Mouse (Mus musculus): ENCODE results near the gene Rab11fip3. TPM values are rescaled to one million over a fixed set of nuclear protein-coding genes. Genes with fewer than 3 reads are reported as not detected.

Gene Rab11fip3
- polyA plus RNA-seq, 2 experiments = 1.4 to 2.1 TPM

GRCm38 (mm10) chr17:25957586-25958051 lies 111.7 kb downstream of the Rab11fip3 start:
- H3K4me3 ChIP-seq (ENCODE audit: insufficient read depth in 1 of 2, low read depth in 2 of 2, low read length in 2 of 2) = no peak overlapping the region
- 83% methylated on average over 14 of the region's 14 CpGs for WGBS (ENCODE audit: insufficient replicate concordance)
- peaks cover 16% of the 10 kb centered on the region for H3K27me3 ChIP-seq (ENCODE audit: control insufficient read depth, insufficient read depth, low read length)
- H3K4me2 ChIP-seq (ENCODE audit: low read depth) = no peak overlapping the region
- no peak overlapping the region for H3K9ac ChIP-seq (replicated peaks)
- peaks cover 22% of the 10 kb centered on the region in 2 experiments for H3K4me1 ChIP-seq (replicated peaks; ENCODE audit: control insufficient read depth in 2 of 2, insufficient read depth in 2 of 2, low read length in 1 of 2)
- H3K9me3 ChIP-seq (ENCODE audit: control insufficient read depth, low read length) = no peaks in the 10 kb centered on the region
- TF ChIP-seq CTCF (IDR thresholded peaks at IDR 0.05; ENCODE audit: low read depth) (no peak), EP300 (IDR thresholded peaks at IDR 0.05; ENCODE audit: low read depth) (no peak)
- no peak overlapping the region for H3K27ac ChIP-seq
- no peaks in the 10 kb centered on the region; the same call in 1 of the 2 replicates for H3K36me3 ChIP-seq (replicated peaks; ENCODE audit: control insufficient read depth, insufficient read depth, low read depth)
- no peak for DNase-seq (ENCODE audit: low read depth in 3 of 3, low spot score in 3 of 3)
- no peak for ATAC-seq (ENCODE audit: insufficient read depth)

GRCm38 (mm10) chr17:25956631-25957030 lies 112.7 kb downstream of the Rab11fip3 start:
- Histone ChIP-seq H3K4me2 (ENCODE audit: low read depth) (no peak overlapping the region), H3K27me3 (ENCODE audit: control insufficient read depth, insufficient read depth, low read length) (peaks cover 26% of the 10 kb centered on the region), H3K4me1 (replicated peaks; ENCODE audit: control insufficient read depth in 2 of 2, insufficient read depth in 2 of 2, low read length in 1 of 2) (peaks cover 12% of the 10 kb centered on the region in 2 experiments), H3K9ac (replicated peaks) (no peak overlapping the region), H3K27ac (no peak overlapping the region), H3K9me3 (ENCODE audit: control insufficient read depth, low read length) (no peaks in the 10 kb centered on the region), H3K36me3 (replicated peaks; ENCODE audit: control insufficient read depth, insufficient read depth, low read depth) (no peaks in the 10 kb centered on the region; the same call in 1 of the 2 replicates), H3K4me3 (ENCODE audit: insufficient read depth in 1 of 2, low read depth in 2 of 2, low read length in 2 of 2) (no peak overlapping the region)
- 89% methylated on average over 7 of the region's 7 CpGs for WGBS (ENCODE audit: insufficient replicate concordance)
- no peak for DNase-seq (ENCODE audit: low read depth in 3 of 3, low spot score in 3 of 3)
- no peak for ATAC-seq (ENCODE audit: insufficient read depth)
- TF ChIP-seq CTCF (IDR thresholded peaks at IDR 0.05; ENCODE audit: low read depth) = no peak
- no peak for TF ChIP-seq EP300 (IDR thresholded peaks at IDR 0.05; ENCODE audit: low read depth)

GRCm38 (mm10) chr17:25956201-25956600 lies 113.2 kb downstream of the Rab11fip3 start:
- 75% methylated on average over 7 of the region's 7 CpGs for WGBS (ENCODE audit: insufficient replicate concordance)
- H3K27ac ChIP-seq = no peak overlapping the region
- TF ChIP-seq EP300 (IDR thresholded peaks at IDR 0.05; ENCODE audit: low read depth) (no peak), CTCF (IDR thresholded peaks at IDR 0.05; ENCODE audit: low read depth) (no peak)

GRCm38 (mm10) chr17:25955736-25956135 lies 113.6 kb downstream of the Rab11fip3 start:
- no peak overlapping the region for H3K27ac ChIP-seq
- no peak overlapping the region for H3K4me2 ChIP-seq (ENCODE audit: low read depth)
- 47% methylated on average over 3 of the region's 3 CpGs for WGBS (ENCODE audit: insufficient replicate concordance)
- H3K27me3 ChIP-seq (ENCODE audit: control insufficient read depth, insufficient read depth, low read length) = peaks cover 35% of the 10 kb centered on the region
- no peak overlapping the region; the same call in 1 of the 2 replicates for H3K9ac ChIP-seq (replicated peaks)
- H3K36me3 ChIP-seq (replicated peaks; ENCODE audit: control insufficient read depth, insufficient read depth, low read depth) = no peaks in the 10 kb centered on the region; the same call in 1 of the 2 replicates
- H3K9me3 ChIP-seq (ENCODE audit: control insufficient read depth, low read length) = no peaks in the 10 kb centered on the region
- TF ChIP-seq CTCF (IDR thresholded peaks at IDR 0.05; ENCODE audit: low read depth) (no peak), EP300 (IDR thresholded peaks at IDR 0.05; ENCODE audit: low read depth) (no peak)
- DNase-seq (ENCODE audit: low read depth in 3 of 3, low spot score in 3 of 3) (no peak), ATAC-seq (ENCODE audit: insufficient read depth) (no peak)
- H3K4me3 ChIP-seq (ENCODE audit: insufficient read depth in 1 of 2, low read depth in 2 of 2, low read length in 2 of 2) = no peak overlapping the region
- H3K4me1 ChIP-seq (replicated peaks; ENCODE audit: control insufficient read depth in 2 of 2, insufficient read depth in 2 of 2, low read length in 1 of 2) = peaks cover 8 to 10% of the 10 kb centered on the region in 2 experiments

More at GRCm38 (mm10) chr17:25956201-25956600, 113.2 kb downstream of the Rab11fip3 start:
- H3K36me3 ChIP-seq (replicated peaks; ENCODE audit: control insufficient read depth, insufficient read depth, low read depth) = no peaks in the 10 kb centered on the region; the same call in 1 of the 2 replicates
- no peaks in the 10 kb centered on the region for H3K9me3 ChIP-seq (ENCODE audit: control insufficient read depth, low read length)
- H3K4me2 ChIP-seq (ENCODE audit: low read depth) = no peak overlapping the region
- H3K9ac ChIP-seq (replicated peaks) = no peak overlapping the region
- peaks cover 30% of the 10 kb centered on the region for H3K27me3 ChIP-seq (ENCODE audit: control insufficient read depth, insufficient read depth, low read length)
- H3K4me1 ChIP-seq (replicated peaks; ENCODE audit: control insufficient read depth in 2 of 2, insufficient read depth in 2 of 2, low read length in 1 of 2) = peaks cover 10 to 12% of the 10 kb centered on the region in 2 experiments
- H3K4me3 ChIP-seq (ENCODE audit: insufficient read depth in 1 of 2, low read depth in 2 of 2, low read length in 2 of 2) = no peak overlapping the region
- ATAC-seq (ENCODE audit: insufficient read depth) (no peak), DNase-seq (ENCODE audit: low read depth in 3 of 3, low spot score in 3 of 3) (no peak)

GRCm38 (mm10) chr17:25954671-25955070 lies 114.7 kb downstream of the Rab11fip3 start:
- 54% methylated on average over 2 of the region's 2 CpGs for WGBS (ENCODE audit: insufficient replicate concordance)
- Histone ChIP-seq H3K4me3 (ENCODE audit: insufficient read depth in 1 of 2, low read depth in 2 of 2, low read length in 2 of 2) (no peak overlapping the region), H3K4me1 (replicated peaks; ENCODE audit: control insufficient read depth in 2 of 2, insufficient read depth in 2 of 2, low read length in 1 of 2) (peaks cover 5 to 6% of the 10 kb centered on the region in 2 experiments; a peak in 3 of 4 replicates), H3K9me3 (ENCODE audit: control insufficient read depth, low read length) (no peaks in the 10 kb centered on the region), H3K27ac (no peak overlapping the region), H3K4me2 (ENCODE audit: low read depth) (no peak overlapping the region), H3K36me3 (replicated peaks; ENCODE audit: control insufficient read depth, insufficient read depth, low read depth) (no peaks in the 10 kb centered on the region; the same call in 1 of the 2 replicates), H3K27me3 (ENCODE audit: control insufficient read depth, insufficient read depth, low read length) (peaks cover 45% of the 10 kb centered on the region), H3K9ac (replicated peaks) (no peak overlapping the region)
- TF ChIP-seq EP300 (IDR thresholded peaks at IDR 0.05; ENCODE audit: low read depth) = no peak
- TF ChIP-seq CTCF (IDR thresholded peaks at IDR 0.05; ENCODE audit: low read depth) = no peak
- DNase-seq (ENCODE audit: low read depth in 3 of 3, low spot score in 3 of 3) (no peak), ATAC-seq (ENCODE audit: insufficient read depth) (no peak)
